Mouse (Mus musculus) cerebellum, postnatal 25 days (tissue): ENCODE results near the gene Tbx19.

Experiments
- DNase-seq, 2 experiments: peaks; one replicate each; pipeline ENCODE4 v3.0.0; 2021; ENCODE audit warnings: mixed read lengths in 2 of 2

The Tbx19 gene

DNA sequence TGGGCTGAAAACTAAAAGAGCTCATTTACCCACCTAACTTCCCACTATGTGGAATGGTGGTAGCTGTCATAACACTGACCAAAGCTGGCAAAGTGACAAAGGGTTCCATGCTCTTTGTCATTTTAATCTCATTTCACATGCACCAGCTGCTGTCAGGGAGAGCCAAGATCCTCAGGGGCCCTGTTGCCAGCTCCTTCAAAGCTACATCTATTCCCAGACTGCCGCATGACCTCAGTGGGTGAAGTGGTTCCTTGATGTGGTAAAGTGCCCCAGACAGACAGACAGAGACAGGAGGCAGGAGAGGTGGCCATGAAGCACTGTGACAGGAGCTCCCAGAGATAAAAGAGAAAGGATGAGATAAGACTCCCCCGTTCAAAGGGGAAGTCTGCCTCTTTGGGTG is 49.9 kb downstream of the Tbx19 start:
- no peak for DNase-seq

DNA sequence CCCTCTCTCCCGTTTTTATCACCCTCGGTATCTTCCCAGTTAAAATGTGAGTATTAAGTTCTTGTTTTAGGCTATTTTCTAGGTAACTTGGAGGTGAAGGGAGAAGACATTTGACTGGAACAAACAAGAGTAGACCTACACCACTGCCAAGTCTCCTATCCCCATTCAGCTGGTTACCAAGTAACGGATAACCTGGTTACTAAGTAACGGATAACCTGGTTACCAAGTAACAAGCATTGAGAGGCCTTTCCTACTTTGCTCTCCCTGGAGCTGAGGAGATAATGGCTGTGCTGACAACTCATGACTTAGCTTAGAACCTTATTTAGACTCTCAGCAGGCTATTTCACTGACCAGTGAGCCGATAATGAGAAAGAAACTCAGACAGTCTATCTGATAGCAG is 51.4 kb downstream of the Tbx19 start:
- DNase-seq = no peak

DNA sequence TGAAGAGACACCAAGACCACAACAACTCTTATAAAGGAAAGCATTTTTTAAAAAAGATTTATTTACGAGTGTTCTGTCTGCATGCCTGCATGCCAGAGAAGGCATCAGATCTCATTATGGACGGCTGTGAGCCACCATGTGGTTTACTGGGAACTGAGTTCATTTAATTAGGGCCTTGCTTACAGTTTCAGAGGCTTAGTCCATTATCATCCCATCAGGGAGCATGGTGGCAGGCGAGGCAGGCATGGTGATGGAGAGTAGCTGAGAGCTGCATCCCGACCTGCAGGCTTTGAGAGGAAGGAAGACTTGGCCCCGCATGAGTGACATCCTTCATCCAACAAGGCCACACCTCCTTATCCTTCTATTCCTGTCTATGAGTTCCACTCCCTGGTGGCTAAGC is 52.1 kb downstream of the Tbx19 start:
- DNase-seq = no peak

DNA sequence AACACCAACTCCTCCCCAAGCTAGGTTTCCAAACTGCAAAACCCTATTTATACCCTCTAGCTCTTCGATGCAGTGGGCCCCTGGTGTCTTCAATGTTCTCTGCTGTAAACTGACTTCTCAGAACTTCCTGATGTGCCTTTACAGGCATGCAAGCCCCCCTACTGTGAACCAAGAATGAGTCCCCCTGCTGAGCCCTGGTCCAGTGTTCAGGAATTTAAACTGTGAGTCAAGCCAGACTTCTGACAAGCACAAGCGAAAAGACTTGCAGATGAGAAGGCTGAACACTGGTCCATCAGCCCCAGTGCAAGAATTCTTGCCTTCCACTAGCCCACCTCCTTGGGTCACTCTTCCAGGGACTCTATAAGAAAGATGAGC is 54.6 kb downstream of the Tbx19 start:
- no peak for DNase-seq

DNA sequence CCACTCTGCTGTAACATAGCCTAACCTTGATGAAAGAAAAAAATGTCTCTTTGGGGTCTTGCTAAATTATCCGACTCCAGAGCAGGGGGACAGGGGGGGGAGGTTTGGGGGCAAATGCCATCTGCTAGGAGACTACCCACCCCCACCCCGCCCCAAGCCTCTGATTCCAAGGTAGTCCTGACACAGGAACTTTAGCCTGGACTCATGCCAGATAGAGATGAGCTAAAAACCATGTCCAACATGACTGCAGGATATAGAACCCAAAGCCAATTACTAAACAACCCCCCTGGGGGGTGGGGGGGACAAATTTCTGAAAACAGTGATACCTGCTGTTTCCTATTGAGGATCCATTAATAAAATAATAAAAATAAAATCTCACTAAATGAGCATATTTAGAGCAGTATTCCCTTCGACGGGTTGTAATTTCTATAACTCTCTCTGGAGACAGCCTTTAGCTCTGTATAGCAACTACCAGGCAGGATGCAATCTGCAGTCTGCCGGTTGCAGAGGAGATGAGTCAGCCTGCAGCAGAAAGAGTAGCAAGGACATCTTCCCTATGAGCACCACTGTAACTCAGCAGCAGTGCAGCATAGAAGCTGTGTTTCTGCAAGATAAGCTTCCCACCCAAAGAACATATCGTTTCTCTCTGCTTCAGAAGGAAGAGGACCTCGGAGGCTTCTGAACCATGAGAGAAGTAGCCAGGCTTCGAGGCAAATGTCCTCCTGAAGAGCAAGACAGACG is 55.1 kb downstream of the Tbx19 start:
- no peak for DNase-seq

DNA sequence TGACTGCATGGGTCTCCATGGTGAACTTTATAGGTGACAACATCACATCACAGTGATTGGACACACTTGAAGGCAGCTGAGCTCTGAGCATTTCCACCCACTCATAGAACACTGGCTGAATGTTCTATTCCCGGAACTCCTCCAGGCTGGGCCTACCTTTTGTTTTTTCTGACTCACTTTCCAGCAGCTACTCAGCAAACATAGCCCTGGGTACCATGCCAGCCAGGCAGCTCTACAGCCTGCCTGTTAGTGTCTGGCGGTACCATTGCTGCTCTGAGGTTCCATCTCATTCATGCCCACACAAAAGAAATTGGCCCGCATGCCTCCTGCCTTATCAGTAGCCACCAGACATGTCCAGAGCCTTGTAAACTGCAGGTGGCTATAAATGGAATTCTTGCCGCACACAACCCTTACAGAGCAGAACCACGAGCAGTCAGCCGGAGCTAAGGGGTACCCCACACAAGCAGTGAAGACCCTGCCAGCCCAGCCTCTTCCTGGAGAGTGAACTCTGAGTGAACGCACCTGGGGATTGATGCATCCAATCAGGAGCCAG is 55.8 kb downstream of the Tbx19 start:
- no peak for DNase-seq

DNA sequence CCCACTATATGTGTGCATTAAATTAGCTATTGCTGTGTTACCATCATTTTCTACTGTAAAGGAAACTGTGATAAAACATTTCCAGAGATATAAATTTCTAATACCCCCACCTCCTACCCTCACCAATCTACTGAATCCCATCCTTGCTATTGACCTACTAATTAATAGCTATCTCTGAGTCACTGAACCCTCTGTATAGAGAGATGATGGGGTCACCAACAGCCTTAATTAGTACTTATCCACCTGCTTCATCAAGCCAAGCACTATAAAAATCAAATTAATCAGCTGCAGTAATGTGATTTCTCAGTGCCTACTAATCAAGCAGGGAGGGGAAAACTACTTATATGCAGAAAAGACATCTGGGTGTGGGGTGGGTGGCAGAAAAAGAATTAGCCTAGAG is 61.0 kb downstream of the Tbx19 start:
- DNase-seq = no peak

DNA sequence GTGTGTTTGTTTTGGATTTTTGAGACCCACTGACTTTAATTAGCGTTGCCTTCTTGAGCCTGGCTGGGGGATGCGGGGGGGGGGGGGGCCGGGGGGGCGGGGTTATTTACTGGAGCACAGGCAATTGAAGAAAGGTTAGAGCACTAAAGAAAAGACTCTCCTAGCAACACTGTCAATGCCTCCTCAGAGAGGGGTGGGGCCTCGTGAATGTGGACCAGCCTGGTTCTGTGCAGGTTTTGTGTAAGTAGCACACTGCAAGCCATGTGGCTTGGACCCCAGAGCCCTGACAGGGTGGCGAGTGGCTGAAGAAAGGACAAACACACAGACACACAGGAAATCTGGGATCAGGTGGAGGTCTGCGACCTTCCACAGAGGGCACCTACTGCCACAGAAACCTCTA is 65.7 kb downstream of the Tbx19 start:
- DNase-seq = no peak

DNA sequence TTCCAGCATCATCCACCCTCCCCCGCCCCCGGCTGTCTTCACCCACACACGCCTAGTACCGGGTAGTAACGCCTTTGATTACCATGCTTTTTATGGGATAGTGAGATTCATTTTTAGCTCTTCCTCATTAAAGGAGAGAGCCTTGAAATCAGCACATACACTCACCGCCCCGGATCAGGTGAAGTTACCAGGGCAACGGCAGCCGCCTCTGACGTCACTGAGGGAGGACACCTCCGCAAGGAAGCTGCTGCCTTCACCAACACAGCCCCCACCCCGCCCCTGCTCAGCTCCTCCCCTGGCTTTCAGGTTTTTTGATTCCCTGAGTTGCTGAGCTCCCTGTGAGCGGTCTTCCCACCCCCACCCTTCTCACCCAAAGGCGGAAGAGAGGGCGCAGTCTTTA is 68.9 kb downstream of the Tbx19 start:
- DNase-seq = peak; percentile 55 to 75

DNA sequence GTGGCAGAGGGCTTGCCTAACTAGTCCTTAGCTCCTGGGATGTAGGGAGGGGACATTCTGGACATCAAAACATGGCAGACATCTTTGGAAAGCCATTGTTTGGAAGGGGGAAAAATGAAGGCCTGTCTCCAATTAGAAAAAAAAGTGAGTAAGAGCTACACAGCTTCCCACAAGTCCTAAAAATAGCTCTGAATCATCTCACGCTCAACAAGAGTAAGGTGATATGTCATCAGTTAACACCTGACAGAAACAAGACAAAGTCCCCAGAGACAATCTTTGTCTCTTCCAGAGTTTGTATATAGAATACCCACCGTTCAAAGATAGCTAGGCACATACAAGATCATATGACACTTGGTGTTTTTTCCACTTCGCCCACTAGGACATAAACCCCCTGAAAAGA is 71.0 kb downstream of the Tbx19 start:
- DNase-seq = no peak
